Mouse (Mus musculus) pancreas, adult 10 weeks (tissue): ENCODE results near the gene Akap9. TPM values are rescaled to one million over a fixed set of nuclear protein-coding genes. Genes with fewer than 3 reads are reported as not detected.

ENCODE experiments used
- polyA plus RNA-seq: library from polyadenylated mRNA; stranded (reverse); fragments of 350-450 nt; fragmentation: Illumina TruSeq; extraction: RNeasy Lipid Tissue Mini Kit (QIAGEN cat#74804); gene quantifications from one replicate; pipeline ENCODE4 v1.2.3, GENCODE M21; 2015; ENCODE audit warnings: low read depth, low replicate concordance; ENCODE audit not compliant: insufficient read depth

Akap9 gene
- 7.4 TPM for polyA plus RNA-seq

GRCm38 (mm10) chr5:3927801-3928689 lies at the start of gene Akap9:
Akap9 (plus strand) TSS chr5:3928054.

DNA sequence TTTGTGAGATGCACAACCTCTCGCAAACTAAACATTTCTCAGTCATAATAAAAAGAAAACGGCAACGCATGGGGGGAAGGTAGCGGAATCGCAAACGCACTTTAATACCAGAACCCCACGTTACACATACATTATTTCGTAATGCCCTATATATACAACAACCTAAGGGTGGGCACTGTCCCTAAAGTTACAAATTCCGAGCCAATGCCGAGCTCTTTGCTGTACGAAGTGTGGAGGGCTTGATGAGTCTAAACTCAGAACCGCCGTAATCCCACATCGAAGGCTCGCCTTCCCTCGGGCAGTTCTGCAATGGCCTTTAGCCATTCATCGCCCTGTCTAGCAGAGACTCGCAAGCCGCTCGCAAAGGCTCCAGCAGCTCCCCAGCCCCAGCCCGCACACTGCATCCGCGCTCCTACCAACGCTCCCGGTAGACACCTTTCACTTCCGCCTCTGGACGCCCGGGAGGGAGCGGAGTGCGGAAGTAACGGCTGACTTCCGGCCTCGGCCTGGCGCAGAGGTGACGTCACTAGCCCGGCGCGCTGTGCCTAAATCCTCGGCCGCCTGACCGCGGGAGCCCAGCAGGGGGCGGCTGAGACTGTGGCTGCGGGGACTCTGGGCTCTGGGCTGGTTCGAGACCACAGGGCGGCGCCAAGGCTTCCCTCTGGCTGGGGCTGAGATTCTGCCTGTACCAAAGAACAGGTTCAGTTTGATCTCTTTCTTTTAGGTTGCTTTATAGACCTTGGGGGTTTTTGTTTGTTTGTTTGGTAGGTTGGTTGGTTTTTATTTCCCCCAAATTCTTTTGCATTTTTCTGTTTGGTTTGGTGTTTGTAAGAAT lies 34.2 kb upstream of the Akap9 start, which contains the start of gene Mterf1a:
Gene Mterf1a, minus strand, starts transcription at position 475 of the 835 bp plus-strand sequence.

DNA sequence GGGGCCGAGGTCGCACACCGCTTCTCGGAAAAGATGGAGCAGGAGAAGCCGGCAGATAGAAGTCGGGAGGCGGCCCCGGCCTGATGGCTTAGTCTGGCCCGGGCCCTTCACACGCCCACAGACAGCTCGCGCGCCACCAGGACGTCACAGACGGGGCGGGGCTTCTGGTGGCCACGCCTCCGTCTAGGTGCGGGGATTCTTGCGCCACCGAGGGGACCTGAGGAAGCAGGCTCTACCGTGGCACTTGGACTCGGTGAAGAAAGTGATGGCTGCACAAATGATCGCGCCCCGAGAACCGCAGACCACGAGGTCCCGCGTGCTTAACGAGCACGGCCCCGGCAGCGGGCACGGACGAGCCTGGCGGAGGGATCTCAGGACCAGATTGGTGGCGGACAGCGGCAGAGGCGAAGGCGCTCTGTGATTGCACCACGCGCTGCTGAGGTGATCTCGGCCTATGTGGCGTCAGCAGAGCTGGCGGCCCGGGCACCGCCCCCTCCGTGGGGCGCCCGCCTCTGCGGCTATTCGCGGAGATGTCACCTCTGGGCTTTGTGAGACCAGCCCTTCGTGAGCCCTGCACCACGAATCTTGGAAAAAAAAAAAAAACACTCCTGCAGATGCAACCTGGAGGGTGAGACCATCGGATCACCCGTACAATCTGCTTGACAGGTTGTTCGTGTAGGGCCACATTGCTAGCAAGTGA lies 176.6 kb downstream of the Akap9 start, which contains the start of gene Cyp51:
Gene Cyp51, minus strand, starts transcription at position 406 of the 700 bp plus-strand sequence.

Other genes with a start within 250 kb of the Akap9 start
- gene Ankib1, start 125.1 kb upstream of the Akap9 start, polyA plus RNA-seq: 3.3 TPM
- gene Krit1, start 124.9 kb upstream of the Akap9 start, polyA plus RNA-seq: 9.4 TPM
- not detected for gene Lrrd1, start 82.9 kb upstream of the Akap9 start, polyA plus RNA-seq
- gene Mterf1a, start 34.1 kb upstream of the Akap9 start, polyA plus RNA-seq: 1.4 TPM
- 1.9 TPM for gene Cyp51, start 176.7 kb downstream of the Akap9 start, polyA plus RNA-seq